Mouse (Mus musculus) limb, embryonic 10.5 days (tissue): ENCODE measurements around the gene Utp4. TPM values are rescaled to one million over a fixed set of nuclear protein-coding genes. Genes with fewer than 3 reads are reported as not detected.

Source experiments
- DNase-seq: peaks from one replicate; pipeline ENCODE4 v3.0.0-alpha.2; 2017; ENCODE audit warnings: low spot score
- H3K27ac ChIP-seq: fragments of 300-500 bp; sonication (generic); 2 replicates; pipeline ENCODE4 v1.5.1; 2016; ENCODE audit warnings: mild to moderate bottlenecking
- H3K27me3 ChIP-seq: fragments of 300-500 bp; sonication (generic); 2 replicates; pipeline ENCODE4 v1.6.1; 2016; ENCODE audit warnings: low read depth, mild to moderate bottlenecking; ENCODE audit not compliant: poor library complexity, severe bottlenecking
- H3K36me3 ChIP-seq: fragments of 300-500 bp; sonication (generic); 2 replicates; pipeline ENCODE4 v1.6.1; 2016; ENCODE audit warnings: mild to moderate bottlenecking, moderate library complexity
- H3K4me1 ChIP-seq: fragments of 300-500 bp; sonication (generic); 2 replicates; pipeline ENCODE4 v1.6.1; 2016
- H3K4me3 ChIP-seq: fragments of 300-500 bp; sonication (generic); 2 replicates; pipeline ENCODE4 v1.5.1; 2016; ENCODE audit warnings: mild to moderate bottlenecking, moderate library complexity
- H3K9me3 ChIP-seq: fragments of 300-500 bp; sonication (generic); replicated peaks from 2 replicates; pipeline ENCODE4 v1.6.1; 2016; ENCODE audit warnings: mild to moderate bottlenecking
- WGBS: fragments of 180-500 bp; shearing (Covaris S2); methylation state at CpG from one replicate; pipeline ENCODE4 v1.1.7; 2016; 5-methylcytosine and 5-hydroxymethylcytosine counted together
- polyA plus RNA-seq: library from polyadenylated mRNA; unstranded; fragments of >200 nt; fragmentation: Nextera tagmentation; extraction: Ambion mirVana; gene quantifications from 2 replicates; pipeline ENCODE4 v1.2.1, GENCODE M21; 2016

The Utp4 gene
- polyA plus RNA-seq, 1 experiment from 2014 or later: 84.7 TPM

- H3K9me3 ChIP-seq: no peaks in the 10 kb centered on the region
- no peak for DNase-seq
- H3K27me3 ChIP-seq: no peaks in the 10 kb centered on the region
- no peak overlapping the region for H3K27ac ChIP-seq
- WGBS: 89% methylated on average over 3 of the region's 3 CpGs
- H3K36me3 ChIP-seq: peaks cover 6% of the 10 kb centered on the region
- H3K4me3 ChIP-seq: no peak overlapping the region
- no peaks in the 10 kb centered on the region for H3K4me1 ChIP-seq
These were observed 64.8 kb downstream of the Utp4 start for GRCm38 (mm10) chr8:106958212-106958611.

- WGBS: 88% methylated on average over 2 of the region's 2 CpGs
- H3K27ac ChIP-seq: no peak overlapping the region
- no peak for DNase-seq
These were observed 66.2 kb downstream of the Utp4 start for GRCm38 (mm10) chr8:106959626-106960025.

GRCm38 (mm10) chr8:106962322-106962721 lies 68.9 kb downstream of the Utp4 start:
- H3K9me3 ChIP-seq: no peaks in the 10 kb centered on the region
- DNase-seq: no peak
- no peak overlapping the region for H3K27ac ChIP-seq
- H3K27me3 ChIP-seq: no peaks in the 10 kb centered on the region
- no peak overlapping the region for H3K4me3 ChIP-seq
- 94% methylated on average over 3 of the region's 3 CpGs for WGBS
- H3K4me1 ChIP-seq: no peaks in the 10 kb centered on the region
- no peaks in the 10 kb centered on the region for H3K36me3 ChIP-seq

More at GRCm38 (mm10) chr8:106959626-106960025, 66.2 kb downstream of the Utp4 start:
- H3K27me3 ChIP-seq: no peaks in the 10 kb centered on the region
- H3K36me3 ChIP-seq: peaks cover 6% of the 10 kb centered on the region
- H3K9me3 ChIP-seq: no peaks in the 10 kb centered on the region
- H3K4me1 ChIP-seq: no peaks in the 10 kb centered on the region
- no peak overlapping the region for H3K4me3 ChIP-seq

GRCm38 (mm10) chr8:106963365-106963764 lies 69.9 kb downstream of the Utp4 start:
- DNase-seq: no peak
- H3K36me3 ChIP-seq: no peaks in the 10 kb centered on the region
- H3K4me3 ChIP-seq: no peak overlapping the region
- WGBS: 83% methylated on average over 6 of the region's 6 CpGs
- H3K27ac ChIP-seq: no peak overlapping the region
- H3K9me3 ChIP-seq: no peaks in the 10 kb centered on the region
- no peaks in the 10 kb centered on the region for H3K27me3 ChIP-seq
- H3K4me1 ChIP-seq: no peaks in the 10 kb centered on the region

GRCm38 (mm10) chr8:106964573-106964972 lies 71.1 kb downstream of the Utp4 start:
- H3K4me3 ChIP-seq: no peak overlapping the region
- no peaks in the 10 kb centered on the region for H3K36me3 ChIP-seq
- 76% methylated on average over 4 of the region's 4 CpGs for WGBS
- no peak for DNase-seq
- no peaks in the 10 kb centered on the region for H3K4me1 ChIP-seq
- H3K9me3 ChIP-seq: no peaks in the 10 kb centered on the region
- no peaks in the 10 kb centered on the region for H3K27me3 ChIP-seq
- H3K27ac ChIP-seq: no peak overlapping the region

- Histone ChIP-seq H3K36me3 (no peaks in the 10 kb centered on the region), H3K4me3 (no peak overlapping the region), H3K27me3 (no peaks in the 10 kb centered on the region), H3K9me3 (no peaks in the 10 kb centered on the region), H3K27ac (no peak overlapping the region), H3K4me1 (no peaks in the 10 kb centered on the region)
- 83% methylated on average over 3 of the region's 3 CpGs for WGBS
- no peak for DNase-seq
These were observed 76.5 kb downstream of the Utp4 start for GRCm38 (mm10) chr8:106969964-106970363.

GRCm38 (mm10) chr8:106971916-106972315 lies 78.5 kb downstream of the Utp4 start:
- WGBS: 83% methylated on average over 5 of the region's 5 CpGs
- DNase-seq: no peak
- no peak overlapping the region for H3K4me3 ChIP-seq
- no peaks in the 10 kb centered on the region for H3K4me1 ChIP-seq
- no peaks in the 10 kb centered on the region for H3K36me3 ChIP-seq
- no peaks in the 10 kb centered on the region for H3K9me3 ChIP-seq
- H3K27me3 ChIP-seq: no peaks in the 10 kb centered on the region
- no peak overlapping the region for H3K27ac ChIP-seq

Other genes with a start within 250 kb of the Utp4 start
- gene Tango6, start 210.6 kb upstream of the Utp4 start, polyA plus RNA-seq: 15.5 and 16.1 TPM in 2 replicates
- gene Has3, start 23.4 kb upstream of the Utp4 start, polyA plus RNA-seq: 0.06 and 0.13 TPM in 2 replicates
- gene Sntb2, start 42.1 kb downstream of the Utp4 start, polyA plus RNA-seq: 15.8 and 15.9 TPM in 2 replicates
- 56.4 and 67.5 TPM in 2 replicates for gene Vps4a, start 137.6 kb downstream of the Utp4 start, polyA plus RNA-seq
- gene Pdf, start 155.0 kb downstream of the Utp4 start, polyA plus RNA-seq: 61.1 and 64.5 TPM in 2 replicates
- 41.8 and 46.1 TPM in 2 replicates for gene Cog8, start 163.1 kb downstream of the Utp4 start, polyA plus RNA-seq
- 122 and 143 TPM in 2 replicates for gene Nip7, start 163.2 kb downstream of the Utp4 start, polyA plus RNA-seq
- gene Tmed6, start 172.0 kb downstream of the Utp4 start, polyA plus RNA-seq: 0.34 TPM in 1 of 2 replicates, not detected in the other
- 16.4 and 18.1 TPM in 2 replicates for gene Terf2, start 202.9 kb downstream of the Utp4 start, polyA plus RNA-seq